Mouse (Mus musculus): ENCODE data around the gene Glmn. TPM values are rescaled to one million over a fixed set of nuclear protein-coding genes. Genes with fewer than 3 reads are reported as not detected.

Gene Glmn
- total RNA-seq, 2 experiments from 2014 or later = 20.2 to 22.3 TPM

DNA sequence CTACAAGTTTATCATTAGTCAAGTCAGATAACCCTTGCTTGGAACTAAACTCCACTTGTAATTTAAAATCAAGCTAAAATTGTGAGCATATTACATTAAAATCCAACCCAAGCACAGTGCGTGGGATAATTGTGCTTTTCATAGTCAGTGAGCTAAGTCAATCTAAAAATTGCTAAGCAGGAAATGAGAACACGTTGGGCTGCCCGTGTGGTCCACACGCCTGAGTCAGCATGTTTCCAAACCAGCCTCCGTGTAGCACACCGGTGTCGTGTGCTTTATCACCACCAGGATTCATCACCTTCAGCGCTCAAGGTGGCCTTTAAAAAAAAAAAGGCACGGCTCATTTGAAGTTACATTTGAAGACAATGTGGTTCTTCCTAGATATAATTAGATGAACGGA, 73.4 kb downstream of the Glmn start:
- intact Hi-C loops (cut with DNase I) = no loop called here
- DNase-seq (ENCODE audit: extremely low spot score in 1 of 2, low spot score in 2 of 2) = no peak

DNA sequence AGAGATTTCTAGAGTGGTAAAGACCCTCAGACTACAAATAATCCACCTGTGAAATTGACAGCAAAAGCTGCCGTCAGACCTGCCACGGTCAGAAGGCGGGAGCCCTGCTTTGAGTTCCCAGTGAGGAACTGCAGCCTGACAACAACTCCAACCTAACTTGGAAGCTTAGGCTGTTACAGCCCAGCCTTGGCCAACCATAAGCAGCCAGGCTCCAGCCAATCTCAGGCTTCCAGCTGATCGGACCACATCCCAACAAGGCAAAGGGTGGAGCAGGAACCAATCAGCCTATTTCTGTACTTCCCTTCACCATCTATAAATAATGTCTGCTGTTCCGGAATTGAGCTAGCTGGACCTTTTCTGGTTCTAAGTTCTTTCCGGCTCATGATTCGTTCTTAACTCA, 75.8 kb downstream of the Glmn start:
- intact Hi-C loops (cut with DNase I) = no loop called here
- DNase-seq (ENCODE audit: extremely low spot score in 1 of 2, low spot score in 2 of 2) = peak; percentile 52

DNA sequence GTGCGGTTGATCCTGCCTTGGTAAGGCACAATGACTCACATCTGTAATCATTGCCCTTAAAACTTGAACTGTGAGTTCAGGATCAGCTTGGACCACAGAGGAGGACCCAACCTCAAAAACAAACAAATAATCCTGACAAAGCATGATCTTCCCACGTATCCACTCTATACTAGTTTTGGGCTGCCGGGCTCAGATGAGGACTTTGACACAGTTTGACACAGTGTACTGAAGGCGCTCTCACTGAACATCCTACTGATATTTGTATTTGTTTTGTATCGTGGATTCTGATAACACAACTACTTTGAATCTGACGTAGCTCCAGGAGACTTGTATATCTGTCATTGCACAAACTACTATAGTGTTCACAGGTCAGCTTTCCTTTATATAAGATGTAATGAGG, 76.3 kb downstream of the Glmn start:
- no peak for DNase-seq (ENCODE audit: extremely low spot score in 1 of 2, low spot score in 2 of 2)
- intact Hi-C loops (cut with DNase I) = no loop called here

DNA sequence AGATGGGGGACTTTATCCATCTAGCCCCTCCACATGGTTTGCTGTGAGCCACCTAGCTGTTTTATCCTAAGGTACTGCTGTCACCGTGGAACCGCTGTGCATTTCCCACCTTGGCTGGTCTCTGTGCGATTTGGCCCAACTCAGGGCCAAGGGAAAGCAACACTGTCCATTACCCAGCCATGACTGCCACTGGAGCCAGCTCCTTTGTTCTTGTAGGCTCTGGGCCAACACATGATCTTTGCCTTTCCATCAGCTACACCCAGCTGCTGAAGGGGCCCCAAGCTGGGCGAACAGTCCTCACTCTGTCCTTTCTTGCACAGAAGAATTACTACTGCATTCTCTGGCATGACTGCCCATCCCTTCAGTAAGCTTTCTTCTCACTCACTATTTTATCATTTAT, 79.1 kb downstream of the Glmn start:
- DNase-seq (ENCODE audit: extremely low spot score in 1 of 2, low spot score in 2 of 2) = no peak
- intact Hi-C loops (cut with DNase I) = no loop called here

DNA sequence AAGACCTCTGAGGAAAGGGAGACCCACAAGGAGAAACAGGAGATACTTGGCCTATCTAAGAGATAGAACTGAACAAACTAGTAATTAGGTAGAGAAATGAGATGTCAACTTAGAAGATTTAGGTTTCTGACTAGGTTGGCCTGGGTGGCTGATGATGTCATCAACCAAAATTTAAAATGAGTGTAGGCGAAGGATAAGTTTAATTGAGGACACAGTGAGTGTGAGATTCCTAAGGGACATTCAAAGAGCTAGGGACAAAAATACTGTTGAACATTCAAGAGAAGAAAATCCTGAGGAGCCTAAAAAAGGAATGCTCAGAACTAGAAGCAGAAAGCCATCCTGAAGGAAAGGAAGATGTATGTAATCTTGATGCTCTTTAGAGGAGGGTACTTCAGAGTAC, 81.6 kb downstream of the Glmn start:
- intact Hi-C loops (cut with DNase I) = no loop called here
- no peak for DNase-seq (ENCODE audit: extremely low spot score in 1 of 2, low spot score in 2 of 2)

DNA sequence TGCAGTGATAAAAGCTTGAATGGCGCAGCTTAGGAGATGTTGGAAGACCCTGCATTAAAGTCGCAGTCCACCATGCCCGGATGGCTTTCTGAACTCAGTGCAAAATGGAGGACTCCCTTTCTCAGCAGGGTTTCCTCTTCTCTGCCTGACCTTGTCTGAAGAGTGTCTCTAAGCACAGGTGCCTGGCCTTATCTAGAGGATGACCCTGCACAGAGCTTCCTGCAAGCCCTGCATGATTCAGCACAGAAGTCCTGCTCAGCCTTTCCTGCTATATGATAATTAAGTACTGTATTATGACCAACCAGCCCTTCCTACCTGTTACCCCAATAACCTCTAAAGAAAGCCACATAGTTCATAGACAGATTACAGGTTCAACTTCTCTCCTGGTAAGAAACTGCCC, 82.2 kb downstream of the Glmn start:
- intact Hi-C loops (cut with DNase I) = no loop called here
- DNase-seq (ENCODE audit: extremely low spot score in 1 of 2, low spot score in 2 of 2) = no peak

DNA sequence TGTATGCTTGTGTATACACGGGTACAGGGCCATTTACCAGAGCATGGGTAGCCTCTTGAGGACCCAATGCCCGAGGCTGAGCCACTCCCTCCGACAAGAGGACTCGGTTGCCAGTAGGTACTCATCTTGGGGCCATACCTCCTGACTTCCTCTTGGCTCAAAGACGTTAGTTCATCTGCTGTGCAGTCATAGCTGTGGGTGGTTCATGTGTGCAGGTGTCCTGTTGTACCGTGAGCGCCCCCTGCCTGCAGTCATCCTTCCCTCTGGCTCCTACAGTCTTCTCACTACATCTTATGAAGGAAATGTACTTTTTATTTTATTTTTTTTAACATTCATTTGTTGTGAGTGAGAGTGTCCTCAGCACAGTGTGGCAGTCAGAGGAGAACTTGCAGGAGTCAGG, 84.1 kb downstream of the Glmn start:
- DNase-seq (ENCODE audit: extremely low spot score in 1 of 2, low spot score in 2 of 2) = peak in 1 of 2 experiments; percentile 57
- intact Hi-C loops (cut with DNase I) = loop anchor here (2.0 kb wide), 1 partner anchor 33 kb away; no protein-coding TSS in a partner anchor

DNA sequence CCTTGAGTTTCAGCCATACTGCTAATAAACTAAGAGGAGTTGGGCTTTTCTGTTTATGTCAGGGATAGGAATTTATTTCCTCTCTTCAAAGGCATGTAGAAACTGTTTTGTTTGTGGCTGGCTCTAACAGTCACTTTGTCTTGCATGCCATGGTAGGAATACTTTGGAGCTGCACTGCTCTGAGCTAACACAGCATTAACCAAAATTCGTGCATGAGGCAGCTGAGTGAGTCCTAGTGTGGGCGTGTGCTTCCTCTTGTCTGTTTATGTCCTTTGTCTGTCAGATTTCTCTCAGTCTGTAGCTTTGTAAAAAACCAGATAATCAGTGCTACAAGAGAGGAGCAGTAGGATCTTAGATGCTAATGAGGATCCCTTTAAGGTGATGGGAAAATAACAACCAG, 86.4 kb downstream of the Glmn start:
- intact Hi-C loops (cut with DNase I) = no loop called here

DNA sequence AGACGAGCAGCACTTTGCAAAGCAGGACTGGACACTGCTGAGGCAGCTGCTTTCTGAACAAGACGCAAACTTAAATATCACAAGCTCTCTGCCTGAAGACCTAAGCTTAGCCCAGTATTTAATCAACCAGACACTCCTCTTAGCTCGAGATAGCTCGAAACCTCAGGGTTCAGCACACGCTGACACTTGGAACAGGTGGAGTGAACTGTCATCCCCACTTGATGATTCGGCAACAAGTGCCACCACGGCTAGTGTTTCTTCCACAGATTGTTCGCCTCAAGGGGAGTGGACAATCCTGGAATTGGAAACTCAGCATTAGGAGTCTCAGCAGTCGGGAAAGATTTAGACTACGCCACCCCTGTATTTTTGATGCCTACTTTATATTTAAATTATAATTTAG, 87.2 kb downstream of the Glmn start:
- intact Hi-C loops (cut with DNase I) = no loop called here
- DNase-seq (ENCODE audit: extremely low spot score in 1 of 2, low spot score in 2 of 2) = no peak

More for the DNA sequence above, 86.4 kb downstream of the Glmn start:
- DNase-seq (ENCODE audit: extremely low spot score in 1 of 2, low spot score in 2 of 2) = no peak

DNA sequence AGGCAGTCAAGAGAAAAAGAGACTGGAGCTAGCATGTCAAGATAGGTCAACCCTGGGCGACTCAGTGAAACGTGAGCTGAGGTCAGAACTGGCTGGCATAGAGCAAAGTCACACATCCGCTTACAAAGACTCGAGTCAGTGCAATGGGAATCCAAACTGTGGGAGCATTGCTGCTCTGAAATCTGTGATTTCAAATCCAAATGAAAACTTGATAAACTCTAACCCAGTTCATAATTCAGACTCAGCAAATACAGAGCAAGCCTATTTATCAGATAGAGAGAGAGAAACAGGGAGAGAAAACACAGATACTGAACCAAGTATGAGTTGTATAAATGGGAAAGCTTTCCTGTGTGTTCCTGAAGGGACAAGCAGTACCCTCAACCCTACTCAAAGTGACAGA, 90.4 kb downstream of the Glmn start, which contains the start of gene Gm42669:
Gene Gm42669, plus strand, starts transcription at position 301 of the 400 bp plus-strand sequence.
- intact Hi-C loops (cut with DNase I) = loop anchor here (5.0 kb wide), 1 partner anchor 145 kb away; no protein-coding TSS in a partner anchor
- no peak for DNase-seq (ENCODE audit: extremely low spot score in 1 of 2, low spot score in 2 of 2)

DNA sequence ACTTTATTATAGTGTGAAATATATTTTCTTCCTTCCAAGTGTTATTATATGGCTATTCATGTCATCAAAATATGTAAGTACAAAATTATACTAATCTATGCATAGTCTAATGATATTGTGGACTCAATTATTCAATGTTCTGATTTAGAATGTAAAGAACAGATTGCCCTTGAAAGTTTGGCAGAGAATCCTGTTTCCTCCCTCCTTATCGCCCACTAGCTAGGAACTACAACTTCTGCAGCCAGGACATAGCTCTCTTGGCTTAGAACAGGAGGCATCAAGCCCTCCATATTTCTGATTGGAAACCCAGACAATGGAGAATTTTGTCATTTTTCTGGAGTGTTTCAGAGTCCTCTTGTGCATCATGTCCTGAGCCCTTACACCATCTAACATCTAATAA, 96.9 kb downstream of the Glmn start:
- intact Hi-C loops (cut with DNase I) = no loop called here
- DNase-seq (ENCODE audit: extremely low spot score in 1 of 2, low spot score in 2 of 2) = no peak

DNA sequence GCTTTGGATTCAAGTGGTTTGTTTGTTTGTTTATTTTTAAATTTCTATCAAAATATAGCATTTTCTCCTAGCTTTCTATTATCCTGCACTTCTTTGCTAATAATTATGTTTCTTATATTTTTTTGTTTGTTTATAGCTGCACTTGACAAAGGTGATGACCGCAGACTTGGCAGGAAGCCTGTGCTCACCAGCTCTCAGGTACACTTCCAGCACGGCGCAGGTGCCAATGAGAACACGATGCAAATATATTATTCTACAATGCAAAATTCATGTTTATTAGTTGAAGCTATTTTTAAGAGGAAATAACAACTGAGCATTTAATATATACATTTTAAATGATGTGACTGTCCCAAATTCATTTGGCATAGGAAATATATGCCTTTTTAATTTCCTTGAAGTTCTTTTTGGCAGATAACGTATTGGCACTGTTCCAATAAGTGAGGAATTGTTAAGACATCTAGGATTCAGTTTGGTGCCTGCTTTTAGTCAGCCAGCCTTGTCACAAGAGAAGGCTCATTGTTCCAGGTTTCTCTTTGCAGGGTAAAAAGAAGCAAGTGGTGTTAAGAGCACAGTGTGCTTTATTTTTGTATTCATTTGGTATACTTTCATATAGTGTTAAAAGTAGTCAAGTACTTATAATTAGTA, 97.7 kb downstream of the Glmn start:
- intact Hi-C loops (cut with DNase I) = no loop called here
- no peak for DNase-seq (ENCODE audit: extremely low spot score in 1 of 2, low spot score in 2 of 2)

Other genes starting within 250 kb of the Glmn start
- gene Ephx4, start 195.2 kb downstream of the Glmn start, total RNA-seq (2021) = 10 to 100 TPM; 47.9 to 48.5 TPM
- gene Lpcat2b, start 166.3 kb downstream of the Glmn start, total RNA-seq (2021) = under 1 TPM in 1 of 2 experiments, not detected in 1; 0.19 TPM
- 100 to 1,000 TPM; 113 to 116 TPM for gene Btbd8, start 159.9 kb downstream of the Glmn start, total RNA-seq (2021)
- gene Gm42669, start 90.3 kb downstream of the Glmn start, total RNA-seq (2021) = under 1 TPM; 0.19 to 0.20 TPM
- 1 to 10 TPM; 1.0 to 1.2 TPM for gene 1700028K03Rik, start 63.2 kb downstream of the Glmn start, total RNA-seq (2021)
- gene Rpap2, start 515 bp downstream of the Glmn start, total RNA-seq (2021) = 10 to 100 TPM; 18.9 to 21.8 TPM
- gene Gfi1, start 128.1 kb upstream of the Glmn start, total RNA-seq (2021) = not detected
- gene Ube2d2b, start 232.2 kb upstream of the Glmn start, total RNA-seq (2021) = not detected

Measured in left cerebral cortex, postnatal 10 days (tissue).